Mouse (Mus musculus) frontal cortex, adult (tissue): ENCODE measurements around the gene Clk2.

Experiments used
- ATAC-seq: cut with Nextera tagmentation; 2 replicates; pipeline ENCODE4 v1.9.2; 2017; ENCODE audit warnings: mild to moderate bottlenecking, moderate library complexity, mixed read lengths; ENCODE audit not compliant: low TSS enrichment

Gene Clk2

GRCm38 (mm10) chr3:89221167-89221566, 56.6 kb downstream of the Clk2 start:
- ATAC-seq: peak; percentile 51; the same call in 1 of the 2 replicates

- ATAC-seq: no peak
These were observed 60.2 kb downstream of the Clk2 start for GRCm38 (mm10) chr3:89224796-89225195.

- ATAC-seq: no peak
These were observed 60.8 kb downstream of the Clk2 start for GRCm38 (mm10) chr3:89225321-89225815.

GRCm38 (mm10) chr3:89225918-89226317, 61.3 kb downstream of the Clk2 start:
- ATAC-seq: 0 out of 2 replicates have a peak, but pooled peaks have one; percentile 4

GRCm38 (mm10) chr3:89226361-89226760, 61.8 kb downstream of the Clk2 start:
- no peak for ATAC-seq
